Mouse (Mus musculus) central nervous system, embryonic 11.5 days (tissue): ENCODE data around the gene Gm14325. TPM values are rescaled to one million over a fixed set of nuclear protein-coding genes. Genes with fewer than 3 reads are reported as not detected.

ENCODE experiments used
- polyA plus RNA-seq: library from polyadenylated mRNA; depleted of rRNA; stranded (reverse); fragments of >200 nt; gene quantifications from 2 replicates; pipeline ENCODE4 v1.2.3, GENCODE M21; 2012; rRNA removed

The Gm14325 gene
- polyA plus RNA-seq = 21.6 and 61.9 TPM in 2 replicates

DNA sequence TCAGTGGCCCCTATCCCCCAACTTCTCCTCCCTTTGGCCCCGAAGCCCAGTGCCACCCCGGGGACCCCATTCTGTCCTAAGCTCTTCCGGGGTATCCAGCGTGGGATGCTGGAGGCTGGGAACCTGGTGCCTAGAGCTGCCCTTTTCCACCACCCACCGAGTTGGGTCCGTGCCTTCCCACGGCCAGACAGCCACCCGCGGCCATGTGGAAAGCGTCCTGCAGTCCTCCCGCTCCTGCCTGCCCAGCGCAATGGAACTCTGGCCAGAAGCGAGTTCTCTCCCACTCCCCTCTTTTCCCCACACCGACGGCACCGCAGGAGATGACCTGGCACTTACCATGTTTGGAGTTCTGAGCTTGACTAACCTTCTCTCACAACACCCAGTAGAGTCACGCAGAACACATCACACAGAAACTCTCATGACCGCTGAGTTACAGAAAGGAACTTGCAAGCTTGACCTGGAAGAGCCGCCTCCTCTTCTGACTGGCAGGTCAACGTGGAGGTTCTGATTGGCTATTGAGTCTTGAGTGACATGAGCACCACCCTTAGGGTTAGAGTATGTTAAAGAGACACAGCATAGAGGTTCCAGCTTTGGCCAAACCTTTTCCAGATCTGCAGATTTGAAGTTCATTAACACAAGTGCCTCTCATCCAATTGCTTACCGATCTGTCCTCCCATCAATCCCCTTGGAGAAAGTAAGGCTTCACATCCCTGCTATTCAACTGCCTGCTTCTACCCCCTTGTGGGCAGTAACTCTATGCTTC is at the start of gene Gm14325:
TSS of gene Gm14325 (minus strand) at position 436 of the 763 bp plus-strand sequence.

Other genes starting within 250 kb of the Gm14325 start
- gene Gm14322, start 81.0 kb downstream of the Gm14325 start, polyA plus RNA-seq = 4.0 and 10.2 TPM in 2 replicates
- 0.34 and 3.2 TPM in 2 replicates for gene Gm14327, start 56.8 kb upstream of the Gm14325 start, polyA plus RNA-seq
- gene Zfp972, start 85.3 kb upstream of the Gm14325 start, polyA plus RNA-seq = 0.35 and 0.60 TPM in 2 replicates
- 5.0 and 11.5 TPM in 2 replicates for gene Gm14326, start 117.0 kb upstream of the Gm14325 start, polyA plus RNA-seq
- gene Zfp971, start 182.9 kb upstream of the Gm14325 start, polyA plus RNA-seq = 4.7 and 10.8 TPM in 2 replicates
- 5.9 and 10.4 TPM in 2 replicates for gene Zfp931, start 238.1 kb upstream of the Gm14325 start, polyA plus RNA-seq